In the genomic region with DNA sequence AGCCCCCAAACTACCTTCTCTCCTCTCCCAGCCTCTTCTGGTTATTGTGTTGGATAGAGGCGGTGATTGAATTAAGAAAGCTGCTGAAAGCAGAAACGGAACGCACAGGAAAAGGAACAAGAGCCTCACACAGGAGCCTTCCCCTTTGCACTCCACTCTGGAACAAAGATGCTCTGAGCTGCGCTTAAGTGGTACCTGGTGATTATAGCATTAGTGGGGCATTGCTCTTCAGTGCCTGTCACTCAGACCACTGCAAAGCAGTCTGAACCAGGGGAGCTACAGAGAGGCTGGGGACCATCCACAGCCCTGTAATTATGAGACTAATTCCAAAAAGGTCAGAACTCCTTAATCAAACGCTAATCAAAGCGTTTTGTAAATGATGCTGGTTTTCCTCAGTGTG, we compare ENCODE assay signal across 9 mouse cellular contexts.
DNase-seq lines count a peak whose midpoint lies in the region; ATAC-seq lines count a peak whose summit lies in the region.
"Had no signal": no experiment of that assay in that cellular context is flagged by ENCODE, and none has a peak within 500 bp of the region (broad histone marks: within the 10 kb centered on the region; RNA-seq: fewer than 3 reads in every experiment).

No protein-coding gene starts in this region.

- peak overlapping the region; percentile 33 for H3K4me2 ChIP-seq in intestine, embryonic 15.5 days (replicated peaks)
- H3K4me2 ChIP-seq in intestine, embryonic 16.5 days (ENCODE audit: low read depth, low read length) = no peak overlapping the region
- H3K4me2 ChIP-seq in embryonic facial prominence, embryonic 11.5 days (ENCODE audit: low read depth, low read length) = no peak overlapping the region
- peak overlapping the region; percentile 33 for H3K4me2 ChIP-seq in forebrain, embryonic 13.5 days
- no peak overlapping the region for H3K4me2 ChIP-seq in midbrain, embryonic 14.5 days (ENCODE audit: low read length)

- peak; percentile 51 for DNase-seq in embryonic facial prominence, embryonic 11.5 days (ENCODE audit: low spot score)
- DNase-seq in midbrain, embryonic 14.5 days = peak; percentile 38
- DNase-seq in left cerebral cortex, adult 11 months (ENCODE audit: low spot score) = no peak
- DNase-seq: adrenal gland, postnatal 10 days had no signal

- no peak overlapping the region for H3K27ac ChIP-seq in intestine, embryonic 15.5 days
- no peak overlapping the region for H3K27ac ChIP-seq in intestine, embryonic 16.5 days (ENCODE audit: low read length)
- H3K27ac ChIP-seq in embryonic facial prominence, embryonic 11.5 days (replicated peaks; ENCODE audit: low read depth, low read length) = no peak overlapping the region
- peak overlapping the region; percentile 68 for H3K27ac ChIP-seq in forebrain, embryonic 13.5 days
- no peak overlapping the region for H3K27ac ChIP-seq in midbrain, embryonic 14.5 days (replicated peaks; ENCODE audit: low read depth, low read length)

- H3K9ac ChIP-seq in intestine, embryonic 15.5 days = no peak overlapping the region
- H3K9ac ChIP-seq in intestine, embryonic 16.5 days (ENCODE audit: low read depth, low read length) = no peak overlapping the region
- H3K9ac ChIP-seq in embryonic facial prominence, embryonic 11.5 days (replicated peaks; ENCODE audit: low read length) = no peak overlapping the region
- no peak overlapping the region for H3K9ac ChIP-seq in forebrain, embryonic 13.5 days
- no peak overlapping the region for H3K9ac ChIP-seq in midbrain, embryonic 14.5 days (replicated peaks; ENCODE audit: low read length)

- no peaks in the 10 kb centered on the region for H3K27me3 ChIP-seq in intestine, embryonic 15.5 days (replicated peaks)
- no peaks in the 10 kb centered on the region for H3K27me3 ChIP-seq in intestine, embryonic 16.5 days (replicated peaks; ENCODE audit: control insufficient read depth, insufficient read depth, low read length)
- no peaks in the 10 kb centered on the region for H3K27me3 ChIP-seq in embryonic facial prominence, embryonic 11.5 days (ENCODE audit: control insufficient read depth, insufficient read depth, low read length)
- H3K27me3 ChIP-seq in forebrain, embryonic 13.5 days = no peaks in the 10 kb centered on the region
- H3K27me3 ChIP-seq in midbrain, embryonic 14.5 days (ENCODE audit: control insufficient read depth, insufficient read depth, low read length) = no peaks in the 10 kb centered on the region

- H3K9me3 ChIP-seq in intestine, embryonic 15.5 days = no peaks in the 10 kb centered on the region
- no peaks in the 10 kb centered on the region for H3K9me3 ChIP-seq in intestine, embryonic 16.5 days (ENCODE audit: control insufficient read depth, low read length)
- no peaks in the 10 kb centered on the region for H3K9me3 ChIP-seq in embryonic facial prominence, embryonic 11.5 days (replicated peaks; ENCODE audit: control insufficient read depth, low read length)
- no peaks in the 10 kb centered on the region for H3K9me3 ChIP-seq in forebrain, embryonic 13.5 days (replicated peaks)
- H3K9me3 ChIP-seq in midbrain, embryonic 14.5 days (ENCODE audit: control insufficient read depth, low read length) = no peaks in the 10 kb centered on the region
- H3K9me3 ChIP-seq: G1E had no signal

- 28% methylated on average over 6 of the region's 6 CpGs for WGBS in intestine, embryonic 15.5 days
- WGBS in intestine, embryonic 16.5 days = 30% methylated on average over 6 of the region's 6 CpGs
- 13% methylated on average over 6 of the region's 6 CpGs for WGBS in embryonic facial prominence, embryonic 11.5 days
- 7% methylated on average over 6 of the region's 6 CpGs for WGBS in forebrain, embryonic 13.5 days
- 22% methylated on average over 6 of the region's 6 CpGs for WGBS in midbrain, embryonic 14.5 days

- peaks cover 7% of the 10 kb centered on the region; the same call in 1 of the 2 replicates for H3K4me1 ChIP-seq in intestine, embryonic 15.5 days (replicated peaks)
- H3K4me1 ChIP-seq in intestine, embryonic 16.5 days (ENCODE audit: control insufficient read depth, insufficient read depth, low read length) = peaks cover 11% of the 10 kb centered on the region
- H3K4me1 ChIP-seq in embryonic facial prominence, embryonic 11.5 days (ENCODE audit: control insufficient read depth, insufficient read depth, low read length) = 0 out of 2 replicates have a peak, but pooled peaks cover 4% of the 10 kb centered on the region
- peaks cover 34% of the 10 kb centered on the region for H3K4me1 ChIP-seq in forebrain, embryonic 13.5 days
- H3K4me1 ChIP-seq in midbrain, embryonic 14.5 days (ENCODE audit: control insufficient read depth, insufficient read depth, low read length) = peaks cover 7% of the 10 kb centered on the region

- H3K4me3 ChIP-seq in intestine, embryonic 15.5 days (replicated peaks) = no peak overlapping the region
- H3K4me3 ChIP-seq in intestine, embryonic 16.5 days (ENCODE audit: low read length) = no peak overlapping the region
- no peak overlapping the region for H3K4me3 ChIP-seq in embryonic facial prominence, embryonic 11.5 days (ENCODE audit: low read depth, low read length)
- H3K4me3 ChIP-seq in forebrain, embryonic 13.5 days = no peak overlapping the region
- H3K4me3 ChIP-seq in midbrain, embryonic 14.5 days (replicated peaks; ENCODE audit: low read depth, low read length) = no peak overlapping the region

- no peak for ATAC-seq in intestine, embryonic 15.5 days
- ATAC-seq in intestine, embryonic 16.5 days = no peak
- ATAC-seq in embryonic facial prominence, embryonic 11.5 days (replicated peaks; ENCODE audit: insufficient number of reproducible peaks, low FRiP score, low TSS enrichment, low read depth) = peak; percentile 67
- peak; percentile 41; the same call in 1 of the 2 replicates for ATAC-seq in forebrain, embryonic 13.5 days
- no peak for ATAC-seq in midbrain, embryonic 14.5 days (ENCODE audit: low FRiP score, low TSS enrichment)
- ATAC-seq in monocyte, adult 5-6 weeks (replicated peaks; ENCODE audit: insufficient number of reproducible peaks, low FRiP score, low TSS enrichment, poor library complexity, severe bottlenecking) = no peak

- H3K36me3 ChIP-seq in intestine, embryonic 15.5 days = no peaks in the 10 kb centered on the region
- no peaks in the 10 kb centered on the region for H3K36me3 ChIP-seq in intestine, embryonic 16.5 days (ENCODE audit: control insufficient read depth, insufficient read depth, low read length)
- H3K36me3 ChIP-seq in embryonic facial prominence, embryonic 11.5 days (replicated peaks; ENCODE audit: control insufficient read depth, insufficient read depth, low read depth, low read length) = no peaks in the 10 kb centered on the region
- H3K36me3 ChIP-seq in forebrain, embryonic 13.5 days (ENCODE audit: poor library complexity, severe bottlenecking) = no peaks in the 10 kb centered on the region
- H3K36me3 ChIP-seq in midbrain, embryonic 14.5 days (ENCODE audit: control insufficient read depth, insufficient read depth, low read length) = no peaks in the 10 kb centered on the region
- H3K36me3 ChIP-seq: G1E had no signal

Comparison
In these comparisons a context has a peak if more than half of its experiments do, and no peak if none do; other contexts are left out.
1. H3K4me2 ChIP-seq: peak in intestine, embryonic 15.5 days (single experiment) and forebrain, embryonic 13.5 days (single experiment); none in intestine, embryonic 16.5 days (single experiment), embryonic facial prominence, embryonic 11.5 days (single experiment) and midbrain, embryonic 14.5 days (single experiment).
2. ATAC-seq: peak in embryonic facial prominence, embryonic 11.5 days (single experiment) and forebrain, embryonic 13.5 days (single experiment); none in intestine, embryonic 15.5 days (single experiment), intestine, embryonic 16.5 days (single experiment), midbrain, embryonic 14.5 days (single experiment) and monocyte, adult 5-6 weeks (single experiment).